Mouse (Mus musculus) embryonic facial prominence, embryonic 14.5 days (tissue): ENCODE results near the gene St6gal2. TPM values are rescaled to one million over a fixed set of nuclear protein-coding genes. Genes with fewer than 3 reads are reported as not detected.

Source experiments
- ATAC-seq: fragments of 200-750 bp; cut with Nextera tagmentation; 2 replicates; pipeline ENCODE4 v1.8.0; 2017; ENCODE audit warnings: low read depth, moderate number of reproducible peaks, moderate TSS enrichment
- DNase-seq: peaks from one replicate; pipeline ENCODE4 v3.0.0-alpha.2; 2015; ENCODE audit warnings: low spot score
- H3K27ac ChIP-seq: fragments of 300-500 bp; sonication (generic); replicated peaks from 2 replicates; pipeline ENCODE4 v1.5.1; 2014; ENCODE audit warnings: low read depth, mild to moderate bottlenecking, low read length, moderate library complexity
- H3K27me3 ChIP-seq: fragments of 300-500 bp; sonication (generic); replicated peaks from 2 replicates; pipeline ENCODE4 v1.6.1; 2014; ENCODE audit warnings: low read length; ENCODE audit not compliant: control insufficient read depth, insufficient read depth
- H3K36me3 ChIP-seq: fragments of 300-500 bp; sonication (generic); 2 replicates; pipeline ENCODE4 v1.6.1; 2014; ENCODE audit warnings: low read length, mixed read lengths; ENCODE audit not compliant: control insufficient read depth, insufficient read depth
- H3K4me1 ChIP-seq: fragments of 300-500 bp; sonication (generic); 2 replicates; pipeline ENCODE4 v1.6.1; 2014; ENCODE audit warnings: antibody characterized with exemption, low read length; ENCODE audit not compliant: control insufficient read depth, insufficient read depth
- H3K4me2 ChIP-seq: fragments of 300-500 bp; sonication (generic); 2 replicates; pipeline ENCODE4 v1.6.1; 2014; ENCODE audit warnings: low read depth, mild to moderate bottlenecking, low read length, moderate library complexity, mixed read lengths
- H3K4me3 ChIP-seq: fragments of 300-500 bp; sonication (generic); 2 replicates; pipeline ENCODE4 v1.5.1; 2014; ENCODE audit warnings: low read depth, mild to moderate bottlenecking, low read length
- H3K9ac ChIP-seq: fragments of 300-500 bp; sonication (generic); 2 replicates; pipeline ENCODE4 v1.6.1; 2014; ENCODE audit warnings: low read depth, mild to moderate bottlenecking, low read length, moderate library complexity, mixed read lengths
- H3K9me3 ChIP-seq: fragments of 300-500 bp; sonication (generic); 2 replicates; pipeline ENCODE4 v1.6.1; 2016; ENCODE audit warnings: low read length; ENCODE audit not compliant: control insufficient read depth
- WGBS: fragments of 180-500 bp; shearing (Covaris S2); extraction: QIAGEN DNeasy Blood & Tissue Kit; methylation state at CpG from one replicate; pipeline ENCODE4 v1.1.7; 2014; 5-methylcytosine and 5-hydroxymethylcytosine counted together
- polyA plus RNA-seq: library from polyadenylated mRNA; unstranded; fragments of >200 nt; fragmentation: Nextera tagmentation; extraction: Ambion mirVana; gene quantifications from 2 replicates; pipeline ENCODE4 v1.2.1, GENCODE M21; 2014

Gene St6gal2
- 3.5 and 4.4 TPM in 2 replicates for polyA plus RNA-seq

GRCm38 (mm10) chr17:55445250-55446184, at the start of gene St6gal2:
Gene St6gal2 (plus strand): TSS chr17:55445382.
- Histone ChIP-seq H3K4me2 (peak within 1 kb of the TSS; percentile 87), H3K27ac (peak within 1 kb of the TSS; percentile 71), H3K36me3 (no peaks in the 10 kb centered on the region), H3K9me3 (no peaks in the 10 kb centered on the region), H3K27me3 (peaks cover 16% of the 10 kb centered on the region), H3K4me1 (no peaks in the 10 kb centered on the region; the same call in 1 of the 2 replicates), H3K4me3 (peak within 1 kb of the TSS; percentile 71), H3K9ac (peak within 1 kb of the TSS; percentile 78)
- DNase-seq (peak; percentile 48), ATAC-seq (peak; percentile 89)
- WGBS: under 1% methylated on average over 45 of the region's 84 CpGs

GRCm38 (mm10) chr17:55406043-55406442, 39.1 kb upstream of the St6gal2 start:
- no peaks in the 10 kb centered on the region for H3K4me1 ChIP-seq
- ATAC-seq (no peak), DNase-seq (no peak)
- H3K36me3 ChIP-seq: no peaks in the 10 kb centered on the region
- no peak overlapping the region for H3K9ac ChIP-seq
- H3K27me3 ChIP-seq: no peaks in the 10 kb centered on the region
- H3K9me3 ChIP-seq: no peaks in the 10 kb centered on the region
- H3K4me3 ChIP-seq: no peak overlapping the region
- H3K27ac ChIP-seq: no peak overlapping the region
- WGBS: 85% methylated on average over 2 of the region's 2 CpGs
- H3K4me2 ChIP-seq: no peak overlapping the region

- Histone ChIP-seq H3K27me3 (no peaks in the 10 kb centered on the region), H3K9me3 (no peaks in the 10 kb centered on the region), H3K4me3 (no peak overlapping the region), H3K27ac (no peak overlapping the region), H3K4me1 (no peaks in the 10 kb centered on the region), H3K36me3 (no peaks in the 10 kb centered on the region), H3K9ac (no peak overlapping the region), H3K4me2 (no peak overlapping the region)
- WGBS: 79% methylated on average over 2 of the region's 2 CpGs
- DNase-seq (no peak), ATAC-seq (no peak)
Measured at GRCm38 (mm10) chr17:55416519-55416918, 28.7 kb upstream of the St6gal2 start.

- peaks cover 16% of the 10 kb centered on the region for H3K27me3 ChIP-seq
- H3K9me3 ChIP-seq: no peaks in the 10 kb centered on the region
- WGBS: under 1% methylated on average over 6 of the region's 6 CpGs
- peak overlapping the region; percentile 87 for H3K4me2 ChIP-seq
- no peaks in the 10 kb centered on the region for H3K36me3 ChIP-seq
- ATAC-seq (peak; percentile 58; the same call in 1 of the 2 replicates), DNase-seq (peak; percentile 50)
- H3K9ac ChIP-seq: peak overlapping the region; percentile 78
- peak overlapping the region; percentile 71 for H3K4me3 ChIP-seq
- H3K4me1 ChIP-seq: no peaks in the 10 kb centered on the region; the same call in 1 of the 2 replicates
- H3K27ac ChIP-seq: peak overlapping the region; percentile 71
Measured at GRCm38 (mm10) chr17:55446185-55446527, 974 bp downstream of the St6gal2 start.

- Histone ChIP-seq H3K4me3 (peak overlapping the region; percentile 71), H3K27ac (no peak overlapping the region), H3K27me3 (peaks cover 16% of the 10 kb centered on the region)
Measured at GRCm38 (mm10) chr17:55446698-55447097, 1.5 kb downstream of the St6gal2 start.

GRCm38 (mm10) chr17:55450943-55451342, 5.8 kb downstream of the St6gal2 start:
- WGBS: 79% methylated on average over 2 of the region's 2 CpGs
- Histone ChIP-seq H3K9me3 (no peaks in the 10 kb centered on the region), H3K36me3 (no peaks in the 10 kb centered on the region), H3K4me2 (no peak overlapping the region), H3K9ac (no peak overlapping the region), H3K4me1 (no peaks in the 10 kb centered on the region; the same call in 1 of the 2 replicates), H3K4me3 (no peak overlapping the region), H3K27me3 (0 out of 2 replicates have a peak, but pooled peaks cover 5% of the 10 kb centered on the region), H3K27ac (no peak overlapping the region)
- DNase-seq: no peak
- ATAC-seq: no peak

More at GRCm38 (mm10) chr17:55446698-55447097, 1.5 kb downstream of the St6gal2 start:
- Histone ChIP-seq H3K9ac (peak overlapping the region; percentile 78; the same call in 1 of the 2 replicates), H3K36me3 (no peaks in the 10 kb centered on the region), H3K4me2 (peak overlapping the region; percentile 87), H3K9me3 (no peaks in the 10 kb centered on the region), H3K4me1 (no peaks in the 10 kb centered on the region; the same call in 1 of the 2 replicates)
- ATAC-seq (no peak), DNase-seq (no peak)
- WGBS: 27% methylated on average over 4 of the region's 4 CpGs

GRCm38 (mm10) chr17:55454487-55454886, 9.3 kb downstream of the St6gal2 start:
- H3K4me1 ChIP-seq: no peaks in the 10 kb centered on the region
- no peaks in the 10 kb centered on the region for H3K9me3 ChIP-seq
- DNase-seq (peak; percentile 17), ATAC-seq (no peak)
- no peak overlapping the region for H3K9ac ChIP-seq
- H3K36me3 ChIP-seq: no peaks in the 10 kb centered on the region
- no peaks in the 10 kb centered on the region for H3K27me3 ChIP-seq
- H3K27ac ChIP-seq: no peak overlapping the region
- H3K4me3 ChIP-seq: no peak overlapping the region
- WGBS: 44% methylated on average over 3 of the region's 3 CpGs
- no peak overlapping the region for H3K4me2 ChIP-seq

- Histone ChIP-seq H3K4me2 (no peak overlapping the region), H3K27me3 (no peaks in the 10 kb centered on the region), H3K4me1 (peaks cover 3% of the 10 kb centered on the region; the same call in 1 of the 2 replicates), H3K9me3 (no peaks in the 10 kb centered on the region), H3K36me3 (no peaks in the 10 kb centered on the region), H3K9ac (no peak overlapping the region), H3K4me3 (no peak overlapping the region), H3K27ac (no peak overlapping the region)
- ATAC-seq (no peak), DNase-seq (no peak)
- WGBS: 79% methylated on average over 1 of the region's 1 CpGs
Measured at GRCm38 (mm10) chr17:55460187-55460586, 15.0 kb downstream of the St6gal2 start.
